Mouse (Mus musculus) kidney, postnatal 0 days (tissue): ENCODE results near the gene Serac1. TPM values are rescaled to one million over a fixed set of nuclear protein-coding genes. Genes with fewer than 3 reads are reported as not detected.
A peak's percentile ranks its signal among the peaks of the same experiment; 100 is the strongest.

Experiments
- ATAC-seq: fragments of 200-750 bp; cut with Nextera tagmentation; replicated peaks from 2 replicates; pipeline ENCODE4 v1.8.0; 2017; ENCODE audit warnings: low read depth, moderate number of reproducible peaks, moderate TSS enrichment, moderate library complexity; ENCODE audit not compliant: low FRiP score
- DNase-seq: peaks from one replicate; pipeline ENCODE4 v3.0.0-alpha.2; 2016; ENCODE audit warnings: low spot score
- H3K27ac ChIP-seq: fragments of 300-500 bp; sonication (generic); 2 replicates; pipeline ENCODE4 v1.5.1; 2014; ENCODE audit warnings: mild to moderate bottlenecking
- H3K27me3 ChIP-seq: fragments of 300-500 bp; sonication (generic); 2 replicates; pipeline ENCODE4 v1.6.1; 2014; ENCODE audit warnings: low read length, mixed read lengths; ENCODE audit not compliant: insufficient read depth
- H3K36me3 ChIP-seq: fragments of 300-500 bp; sonication (generic); 2 replicates; pipeline ENCODE4 v1.6.1; 2014; ENCODE audit warnings: low read length, mixed read lengths; ENCODE audit not compliant: insufficient read depth
- H3K4me1 ChIP-seq: fragments of 300-500 bp; sonication (generic); replicated peaks from 2 replicates; pipeline ENCODE4 v1.6.1; 2014; ENCODE audit warnings: antibody characterized with exemption, low read length, mixed read lengths; ENCODE audit not compliant: insufficient read depth
- H3K4me2 ChIP-seq: fragments of 300-500 bp; sonication (generic); 2 replicates; pipeline ENCODE4 v1.6.1; 2014; ENCODE audit warnings: mild to moderate bottlenecking, low read length, moderate library complexity, mixed read lengths
- H3K4me3 ChIP-seq: fragments of 300-500 bp; sonication (generic); replicated peaks from 2 replicates; pipeline ENCODE4 v1.5.1; 2014; ENCODE audit warnings: low read depth, low read length
- H3K9ac ChIP-seq: fragments of 300-500 bp; sonication (generic); 2 replicates; pipeline ENCODE4 v1.6.1; 2014; ENCODE audit warnings: low read depth, low read length
- H3K9me3 ChIP-seq: fragments of 300-500 bp; sonication (generic); replicated peaks from 2 replicates; pipeline ENCODE4 v1.6.1; 2016; ENCODE audit warnings: low read length, inconsistent platforms, mixed read lengths
- CTCF ChIP-seq: IDR thresholded peaks from 2 replicates; pipeline ENCODE4 v1.5.1; 2016; ENCODE audit warnings: antibody characterized with exemption, low read depth, mild to moderate bottlenecking, moderate library complexity
- WGBS: fragments of 180-500 bp; shearing (Covaris S2); extraction: QIAGEN DNeasy Blood & Tissue Kit; methylation state at CpG from one replicate; pipeline ENCODE4 v1.1.7; 2014; 5-methylcytosine and 5-hydroxymethylcytosine counted together
- polyA plus RNA-seq: library from polyadenylated mRNA; unstranded; fragments of >200 nt; fragmentation: Nextera tagmentation; extraction: Ambion mirVana; gene quantifications from 2 replicates; pipeline ENCODE4 v1.2.1, GENCODE M21; 2015

The Serac1 gene
- polyA plus RNA-seq, 1 experiment from 2014 or later, result 2.2 TPM

DNA sequence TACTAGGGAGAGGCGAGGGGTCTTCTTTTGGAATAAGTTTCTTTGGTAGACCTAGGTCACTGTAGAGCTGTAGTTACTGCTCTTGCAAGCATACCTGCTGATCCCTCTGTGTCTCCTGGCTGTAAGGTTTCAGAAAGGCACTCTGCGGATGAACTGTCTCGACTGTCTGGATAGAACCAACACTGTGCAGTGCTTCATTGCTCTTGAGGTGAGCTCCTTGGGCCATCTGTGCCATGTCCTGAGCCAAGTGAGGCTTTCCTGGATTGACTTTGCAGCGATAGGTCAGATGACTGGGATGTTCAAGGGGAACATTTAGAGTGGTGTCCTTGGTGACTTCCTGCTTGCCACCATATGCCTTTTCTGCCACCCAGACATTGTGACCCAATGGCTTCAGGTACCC lies 69.9 kb downstream of the Serac1 start:
- TF ChIP-seq CTCF, result no peak
- Histone ChIP-seq H3K4me1 (peaks cover 16% of the 10 kb centered on the region), H3K36me3 (peaks cover 6% of the 10 kb centered on the region; the same call in 1 of the 2 replicates), H3K27me3 (no peaks in the 10 kb centered on the region), H3K4me3 (no peak overlapping the region), H3K27ac (no peak overlapping the region), H3K9me3 (no peaks in the 10 kb centered on the region), H3K4me2 (no peak overlapping the region), H3K9ac (no peak overlapping the region)
- no peak for DNase-seq
- 90% methylated on average over 4 of the region's 4 CpGs for WGBS
- ATAC-seq, result no peak

DNA sequence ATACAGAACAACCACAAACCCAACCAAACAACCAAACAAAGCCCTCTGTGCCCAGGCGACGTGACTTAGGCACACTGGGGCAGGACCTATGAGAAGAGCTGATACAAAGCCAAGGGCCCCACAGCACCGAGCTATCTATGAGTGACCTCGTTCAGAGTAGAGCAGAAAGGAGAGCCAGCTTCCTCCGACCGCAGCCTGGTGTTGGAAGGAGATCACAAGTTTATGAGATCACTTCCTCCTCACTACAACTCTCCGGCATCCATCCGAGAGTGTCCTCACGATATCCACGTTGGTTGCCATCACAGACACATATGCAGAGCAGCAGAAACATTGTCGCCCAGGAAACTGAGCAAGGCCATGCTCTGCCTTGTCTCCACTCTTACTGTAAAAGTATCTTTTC lies 71.0 kb downstream of the Serac1 start:
- Histone ChIP-seq H3K4me3 (no peak overlapping the region), H3K36me3 (peaks cover 6% of the 10 kb centered on the region; the same call in 1 of the 2 replicates), H3K27me3 (no peaks in the 10 kb centered on the region), H3K9me3 (no peaks in the 10 kb centered on the region), H3K4me1 (peaks cover 16% of the 10 kb centered on the region), H3K9ac (no peak overlapping the region), H3K4me2 (no peak overlapping the region), H3K27ac (no peak overlapping the region)
- TF ChIP-seq CTCF, result no peak
- DNase-seq, result no peak
- WGBS, result 82% methylated on average over 11 of the region's 11 CpGs
- no peak for ATAC-seq

DNA sequence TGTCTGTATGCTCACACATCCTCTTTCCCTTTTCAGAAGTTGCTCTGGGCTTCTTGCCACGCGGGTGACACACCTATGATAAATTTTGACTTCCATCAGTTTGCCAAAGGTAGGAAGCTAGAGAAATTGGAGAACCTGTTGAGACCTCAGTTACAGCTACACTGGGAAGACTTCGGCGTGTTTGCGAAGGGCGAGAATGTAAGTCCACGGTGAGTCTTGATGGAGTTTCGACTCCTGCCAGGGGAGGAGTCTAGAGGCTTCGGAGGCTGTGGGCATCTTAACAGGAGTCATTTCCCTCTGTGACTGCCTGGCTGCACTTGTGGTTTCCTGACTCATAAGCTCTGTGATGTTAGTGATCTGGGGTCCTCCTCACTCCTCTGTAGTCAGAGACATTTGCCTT lies 71.6 kb downstream of the Serac1 start:
- H3K27me3 ChIP-seq, result no peaks in the 10 kb centered on the region
- ATAC-seq, result no peak
- DNase-seq, result no peak
- no peak overlapping the region for H3K4me2 ChIP-seq
- no peak overlapping the region for H3K27ac ChIP-seq
- peaks cover 16% of the 10 kb centered on the region for H3K4me1 ChIP-seq
- 71% methylated on average over 9 of the region's 9 CpGs for WGBS
- H3K9ac ChIP-seq, result no peak overlapping the region
- no peak for TF ChIP-seq CTCF
- no peak overlapping the region for H3K4me3 ChIP-seq
- no peaks in the 10 kb centered on the region for H3K9me3 ChIP-seq
- H3K36me3 ChIP-seq, result peaks cover 6% of the 10 kb centered on the region; the same call in 1 of the 2 replicates

DNA sequence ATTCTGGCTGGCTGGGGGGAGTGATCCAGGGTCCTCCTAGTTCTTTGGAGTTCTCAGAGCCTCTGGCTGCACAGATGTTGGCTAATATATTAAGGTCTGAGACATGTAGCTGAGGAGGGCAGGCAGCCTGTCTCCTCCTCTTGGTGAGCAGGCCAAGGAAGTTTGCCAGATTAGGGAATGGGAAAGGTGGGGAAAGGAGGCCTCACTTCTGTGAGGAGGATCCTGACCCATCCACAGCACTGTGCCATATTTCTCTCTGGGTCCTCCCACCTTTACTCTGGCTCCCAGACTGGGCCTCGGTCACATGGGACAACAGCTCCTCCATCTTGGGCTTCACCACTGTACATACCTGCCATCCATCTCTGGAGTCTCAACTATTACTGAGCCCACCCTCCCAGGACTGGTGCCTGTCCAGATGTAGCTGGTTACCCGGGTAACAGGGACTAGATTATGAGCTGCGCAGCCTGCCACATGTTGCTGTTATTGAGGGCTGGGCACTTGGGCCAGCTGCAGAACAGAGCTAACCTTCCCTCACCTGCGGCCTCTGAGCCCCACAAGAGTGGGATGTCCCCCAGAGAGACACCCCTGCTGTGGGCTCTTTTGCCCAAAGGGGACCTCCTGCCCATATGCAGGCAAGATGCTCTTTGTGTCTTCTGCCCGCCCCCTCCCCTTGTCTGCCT lies 72.3 kb downstream of the Serac1 start:
- H3K9ac ChIP-seq, result no peak overlapping the region

DNA sequence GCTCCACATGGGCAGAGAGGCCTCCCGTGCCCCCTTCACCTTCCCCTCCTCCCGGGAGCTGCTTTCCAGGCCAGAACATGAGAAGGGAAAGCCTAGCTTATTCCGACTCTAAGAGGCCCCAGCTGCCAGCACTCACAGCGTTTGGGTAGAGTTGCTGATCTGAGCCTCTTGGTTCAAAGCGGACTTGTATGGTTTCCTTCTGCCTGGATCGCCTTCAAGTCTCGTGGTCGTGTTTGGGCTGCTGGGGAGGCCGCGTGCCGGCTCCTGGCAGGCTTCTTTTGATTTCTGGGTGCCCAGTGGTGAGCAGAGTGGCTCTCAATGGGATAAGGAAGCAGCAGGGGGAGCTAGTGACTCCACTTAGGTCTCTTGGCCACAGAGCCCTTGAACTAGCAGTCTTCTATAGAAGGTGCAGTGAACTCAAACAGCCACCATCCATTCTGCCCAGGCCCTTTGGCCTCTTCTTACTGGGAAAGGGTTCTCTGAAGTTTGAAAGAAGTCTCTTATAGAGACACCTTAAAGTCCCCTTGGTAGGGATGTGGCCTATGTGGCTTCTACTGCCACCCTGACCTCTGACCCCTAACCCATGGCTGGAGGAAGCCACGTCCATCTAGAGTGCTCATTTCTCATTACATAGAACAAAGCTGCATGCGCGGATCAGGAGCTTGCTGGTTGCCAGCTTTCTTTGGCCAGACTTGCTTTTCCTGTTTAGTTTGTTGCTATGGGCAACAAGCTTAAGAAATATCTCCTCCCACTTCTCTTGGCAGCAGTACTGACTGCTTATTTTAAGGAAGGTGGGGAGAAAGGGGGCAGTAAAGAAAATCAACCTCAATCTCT lies 73.7 kb downstream of the Serac1 start:
- ATAC-seq, result peak; percentile 61; the same call in 1 of the 2 replicates
- H3K9ac ChIP-seq, result no peak overlapping the region
- H3K36me3 ChIP-seq, result peaks cover 6% of the 10 kb centered on the region; the same call in 1 of the 2 replicates
- 24% methylated on average over 14 of the region's 14 CpGs for WGBS
- H3K4me1 ChIP-seq, result peaks cover 16% of the 10 kb centered on the region
- peak; percentile 29; the same call in 1 of the 2 replicates for TF ChIP-seq CTCF
- 0 out of 2 replicates have a peak overlapping the region, but pooled peaks have one; percentile 6 for H3K4me2 ChIP-seq
- peak overlapping the region; percentile 80 for H3K27ac ChIP-seq
- DNase-seq, result peak; percentile 96
- H3K4me3 ChIP-seq, result no peak overlapping the region
- H3K27me3 ChIP-seq, result no peaks in the 10 kb centered on the region
- no peaks in the 10 kb centered on the region for H3K9me3 ChIP-seq

More for the DNA sequence above, 72.3 kb downstream of the Serac1 start:
- H3K4me1 ChIP-seq, result peaks cover 16% of the 10 kb centered on the region
- no peak overlapping the region for H3K4me2 ChIP-seq
- no peak for ATAC-seq
- no peak overlapping the region for H3K4me3 ChIP-seq
- DNase-seq, result no peak
- no peak overlapping the region for H3K27ac ChIP-seq
- 83% methylated on average over 5 of the region's 5 CpGs for WGBS
- no peaks in the 10 kb centered on the region for H3K27me3 ChIP-seq
- H3K9me3 ChIP-seq, result no peaks in the 10 kb centered on the region
- peaks cover 6% of the 10 kb centered on the region; the same call in 1 of the 2 replicates for H3K36me3 ChIP-seq
- no peak for TF ChIP-seq CTCF

DNA sequence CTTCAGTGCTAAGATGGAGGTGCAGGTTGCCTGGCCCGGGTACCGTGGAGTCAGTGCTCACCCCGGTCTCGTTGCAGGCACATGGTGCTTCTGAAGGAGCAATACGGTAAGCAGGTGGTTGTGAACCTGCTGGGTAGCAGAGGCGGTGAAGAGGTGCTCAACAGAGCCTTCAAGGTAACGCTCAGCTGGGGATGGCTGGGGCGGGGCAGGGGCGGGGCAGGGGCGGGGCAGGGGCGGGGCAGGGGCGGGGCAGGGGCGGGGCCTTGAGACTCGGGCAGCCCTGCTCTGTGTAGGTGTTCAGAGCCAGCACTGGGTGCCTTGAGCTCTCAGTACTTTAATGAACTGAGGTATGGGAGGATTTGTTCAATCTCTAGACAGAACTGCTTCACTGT lies 74.3 kb downstream of the Serac1 start:
- no peak overlapping the region for H3K4me3 ChIP-seq
- no peak for DNase-seq
- peak; percentile 82 for ATAC-seq
- TF ChIP-seq CTCF, result no peak
- peaks cover 6% of the 10 kb centered on the region; the same call in 1 of the 2 replicates for H3K36me3 ChIP-seq
- H3K4me2 ChIP-seq, result no peak overlapping the region
- 11% methylated on average over 14 of the region's 14 CpGs for WGBS
- H3K4me1 ChIP-seq, result peaks cover 16% of the 10 kb centered on the region
- no peaks in the 10 kb centered on the region for H3K9me3 ChIP-seq
- no peaks in the 10 kb centered on the region for H3K27me3 ChIP-seq
- H3K9ac ChIP-seq, result no peak overlapping the region
- peak overlapping the region; percentile 80 for H3K27ac ChIP-seq
